Mouse (Mus musculus) lung, embryonic 16.5 days (tissue): ENCODE results near the gene Csnk1d. TPM values are rescaled to one million over a fixed set of nuclear protein-coding genes. Genes with fewer than 3 reads are reported as not detected.

ENCODE experiments used
- polyA plus RNA-seq: library from polyadenylated mRNA; unstranded; fragments of >200 nt; fragmentation: Nextera tagmentation; extraction: Ambion mirVana; gene quantifications from 2 replicates; pipeline ENCODE4 v1.2.1, GENCODE M21; 2015

Csnk1d gene
- polyA plus RNA-seq, 1 experiment from 2014 or later, result 121 TPM

Other genes starting within 250 kb of the Csnk1d start
- gene Hmga1b, start 228.5 kb downstream of the Csnk1d start, polyA plus RNA-seq, result 3.9 and 5.0 TPM in 2 replicates
- gene Rfng, start 207.1 kb downstream of the Csnk1d start, polyA plus RNA-seq, result 39.3 and 43.0 TPM in 2 replicates
- gene Gps1, start 207.1 kb downstream of the Csnk1d start, polyA plus RNA-seq, result 187 and 188 TPM in 2 replicates
- 74.0 and 80.9 TPM in 2 replicates for gene Dus1l, start 194.9 kb downstream of the Csnk1d start, polyA plus RNA-seq
- gene Fasn, start 166.8 kb downstream of the Csnk1d start, polyA plus RNA-seq, result 50.6 and 53.5 TPM in 2 replicates
- 6.4 TPM in 2 replicates for gene Ccdc57, start 58.5 kb downstream of the Csnk1d start, polyA plus RNA-seq
- gene Slc16a3, start 42.9 kb downstream of the Csnk1d start, polyA plus RNA-seq, result 52.2 and 62.5 TPM in 2 replicates
- 1.3 and 1.8 TPM in 2 replicates for gene Cd7, start 48.1 kb upstream of the Csnk1d start, polyA plus RNA-seq
- gene Sectm1b, start 72.2 kb upstream of the Csnk1d start, polyA plus RNA-seq, result 0.15 and 0.78 TPM in 2 replicates
- 0.58 TPM in 1 of 2 replicates, not detected in the other for gene Sectm1a, start 89.9 kb upstream of the Csnk1d start, polyA plus RNA-seq
- not detected in 2 replicates for gene Tex19.2, start 127.3 kb upstream of the Csnk1d start, polyA plus RNA-seq
- not detected in 2 replicates for gene Tex19.1, start 154.8 kb upstream of the Csnk1d start, polyA plus RNA-seq
- gene Uts2r, start 168.9 kb upstream of the Csnk1d start, polyA plus RNA-seq, result not detected in 2 replicates
- 7.1 and 8.9 TPM in 2 replicates for gene Hexdc, start 213.1 kb upstream of the Csnk1d start, polyA plus RNA-seq
- 24.5 and 27.8 TPM in 2 replicates for gene Ogfod3, start 213.4 kb upstream of the Csnk1d start, polyA plus RNA-seq
- 37.4 and 42.5 TPM in 2 replicates for gene Cybc1, start 238.0 kb upstream of the Csnk1d start, polyA plus RNA-seq
- gene Narf, start 245.9 kb upstream of the Csnk1d start, polyA plus RNA-seq, result 53.6 and 55.8 TPM in 2 replicates